Comparison of ENCODE assay signal across 8 mouse cellular contexts in the genomic region with DNA sequence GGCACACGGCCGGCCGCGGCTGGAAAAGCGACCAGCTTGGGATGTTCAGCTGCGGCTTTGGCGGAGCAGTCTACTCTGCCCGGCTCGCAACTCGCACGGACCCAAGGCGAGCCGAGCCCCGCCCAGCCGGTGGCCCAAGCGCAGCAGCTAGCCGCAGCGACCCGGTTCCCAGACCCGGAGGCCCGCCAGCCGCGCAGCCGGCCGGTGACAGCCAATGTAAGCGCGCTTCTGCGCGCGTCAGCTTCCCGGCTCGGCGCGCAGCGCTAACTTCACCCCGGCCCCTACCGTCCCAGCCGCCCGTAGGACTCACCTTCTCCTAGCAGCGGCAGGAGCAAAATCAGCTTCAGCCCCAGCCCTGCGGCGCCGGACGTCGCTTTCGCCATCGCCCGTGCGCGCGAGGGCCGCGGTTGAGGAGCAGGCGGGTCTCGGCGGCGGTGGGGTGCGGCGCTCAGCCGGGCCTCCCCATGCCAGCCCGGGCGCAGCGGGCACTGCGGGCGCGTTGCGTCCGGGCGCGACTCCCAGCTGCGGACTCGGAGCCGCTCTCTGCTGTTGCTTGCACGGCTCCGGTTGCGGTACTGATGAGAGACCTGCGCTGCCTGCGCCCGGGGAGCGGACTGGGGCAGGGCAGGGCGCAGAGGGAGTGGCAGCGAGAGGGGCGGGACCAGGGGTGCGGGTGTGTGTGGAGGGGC. TPM values are rescaled to one million over a fixed set of nuclear protein-coding genes. Genes with fewer than 3 reads are reported as not detected.
DNase-seq lines count a peak whose midpoint lies in the region; ATAC-seq lines count a peak whose summit lies in the region.

No protein-coding gene starts in this region.

- H3K27ac ChIP-seq in intestine, embryonic 14.5 days (ENCODE audit: low read depth), result no peak overlapping the region; the same call in 1 of the 2 replicates
- H3K27ac ChIP-seq in neural tube, embryonic 14.5 days (ENCODE audit: low read depth, low read length), result peak overlapping the region; percentile 34; the same call in 1 of the 2 replicates

- no peaks in the 10 kb centered on the region for H3K9me3 ChIP-seq in intestine, embryonic 14.5 days (ENCODE audit: control insufficient read depth, low read length)
- no peaks in the 10 kb centered on the region for H3K9me3 ChIP-seq in neural tube, embryonic 14.5 days (ENCODE audit: control insufficient read depth, low read length)

- under 1% methylated on average over 84 of the region's 84 CpGs for WGBS in intestine, embryonic 14.5 days
- WGBS in neural tube, embryonic 14.5 days, result under 1% methylated on average over 81 of the region's 84 CpGs

- peak overlapping the region; percentile 61 for H3K4me3 ChIP-seq in intestine, embryonic 14.5 days (ENCODE audit: low read depth, low read length)
- peak overlapping the region; percentile 72 for H3K4me3 ChIP-seq in neural tube, embryonic 14.5 days (ENCODE audit: low read depth, low read length)

- H3K27me3 ChIP-seq in intestine, embryonic 14.5 days (replicated peaks; ENCODE audit: control insufficient read depth, insufficient read depth, low read length), result peaks cover 64% of the 10 kb centered on the region
- H3K27me3 ChIP-seq in neural tube, embryonic 14.5 days (ENCODE audit: control insufficient read depth, insufficient read depth, low read length), result peaks cover 12% of the 10 kb centered on the region

- peak overlapping the region; percentile 42 for H3K9ac ChIP-seq in intestine, embryonic 14.5 days (ENCODE audit: low read length)
- peak overlapping the region; percentile 63 for H3K9ac ChIP-seq in neural tube, embryonic 14.5 days (replicated peaks; ENCODE audit: low read depth, low read length)

- no peaks in the 10 kb centered on the region; the same call in 1 of the 2 replicates for H3K4me1 ChIP-seq in intestine, embryonic 14.5 days (replicated peaks; ENCODE audit: control insufficient read depth, insufficient read depth, low read length)
- peaks cover 5% of the 10 kb centered on the region; the same call in 1 of the 2 replicates for H3K4me1 ChIP-seq in neural tube, embryonic 14.5 days (ENCODE audit: control insufficient read depth, insufficient read depth, low read length)

- ATAC-seq in common myeloid progenitor, adult 5-6 weeks (replicated peaks; ENCODE audit: low read depth, poor library complexity, severe bottlenecking), result peak; percentile 60
- ATAC-seq in intestine, embryonic 14.5 days (replicated peaks; ENCODE audit: low FRiP score, low TSS enrichment, low read depth), result peak; percentile 82
- ATAC-seq in neural tube, embryonic 14.5 days (ENCODE audit: low read depth), result peak; percentile 72

- H3K4me2 ChIP-seq in intestine, embryonic 14.5 days (ENCODE audit: low read length), result peak overlapping the region; percentile 99
- H3K4me2 ChIP-seq in neural tube, embryonic 14.5 days (ENCODE audit: low read depth, low read length), result peak overlapping the region; percentile 99

- peak; percentile 24 for DNase-seq in thymus, postnatal 14 days
- DNase-seq in thymus, postnatal 25 days, result no peak
- DNase-seq in gastrocnemius, postnatal 4 days (ENCODE audit: low spot score in 2 of 2), result peak; percentile 48 to 68
- peak; percentile 74 for DNase-seq in intestine, embryonic 14.5 days (ENCODE audit: low spot score)
- DNase-seq in lung, adult 18-20 months, result peak; percentile 63 to 70
- no peak for DNase-seq in ovary, postnatal 14 days (ENCODE audit: low spot score)

- H3K36me3 ChIP-seq in intestine, embryonic 14.5 days (ENCODE audit: control insufficient read depth, insufficient read depth, low read length), result no peaks in the 10 kb centered on the region
- no peaks in the 10 kb centered on the region for H3K36me3 ChIP-seq in neural tube, embryonic 14.5 days (ENCODE audit: control insufficient read depth, insufficient read depth, low read length)

RNA-seq across cellular contexts. Expression of a gene that starts 0.6 kb away (rescaled TPM):
- not detected in 2 replicates for total RNA-seq in common myeloid progenitor, adult 5-6 weeks (2017)
- total RNA-seq in gastrocnemius, postnatal 4 days (2021), result 10 to 100 TPM in 1 of 2 experiments, 1 to 10 TPM in 1; 9.2 to 13.4 TPM
- polyA plus RNA-seq in intestine, embryonic 14.5 days (2014; fragmentation: Nextera tagmentation; extraction: Ambion mirVana), result 22.6 and 23.4 TPM in 2 replicates
- polyA plus RNA-seq in neural tube, embryonic 14.5 days (2014; fragmentation: Nextera tagmentation; extraction: Ambion mirVana), result 22.5 and 36.3 TPM in 2 replicates

RNA-seq across cellular contexts. Expression of a gene that starts 58.0 kb away (rescaled TPM):
- 139 and 145 TPM in 2 replicates for total RNA-seq in common myeloid progenitor, adult 5-6 weeks (2017)
- 10 to 100 TPM; 19.4 to 22.8 TPM for total RNA-seq in gastrocnemius, postnatal 4 days (2021)
- polyA plus RNA-seq in intestine, embryonic 14.5 days (2014; fragmentation: Nextera tagmentation; extraction: Ambion mirVana), result 14.5 and 14.8 TPM in 2 replicates
- 12.6 and 13.2 TPM in 2 replicates for polyA plus RNA-seq in neural tube, embryonic 14.5 days (2014; fragmentation: Nextera tagmentation; extraction: Ambion mirVana)

Comparison
In these comparisons a context has a peak if more than half of its experiments do, and no peak if none do; other contexts are left out.
1. DNase-seq: peak in thymus, postnatal 14 days (single experiment), gastrocnemius, postnatal 4 days (2 of 2), intestine, embryonic 14.5 days (single experiment) and lung, adult 18-20 months (2 of 2); none in thymus, postnatal 25 days (single experiment) and ovary, postnatal 14 days (single experiment).
2. RNA of a gene that starts 0.6 kb away (total RNA-seq): 9.2 to 13.4 TPM in gastrocnemius, postnatal 4 days; not detected in common myeloid progenitor, adult 5-6 weeks; every median in the first group is over 10 times any median in the second.
3. Peak in every context shown above with its lines, with median percentiles within 50 percentile points of each other: ATAC-seq.